Mouse (Mus musculus): Measurements from ENCODE around the gene Cd200r3. TPM values are rescaled to one million over a fixed set of nuclear protein-coding genes. Genes with fewer than 3 reads are reported as not detected.

Cd200r3 gene
- not detected for total RNA-seq (2021)
- long read RNA-seq, experiment 1 = 0 reads
- long read RNA-seq, experiment 2 = 0 reads

DNA sequence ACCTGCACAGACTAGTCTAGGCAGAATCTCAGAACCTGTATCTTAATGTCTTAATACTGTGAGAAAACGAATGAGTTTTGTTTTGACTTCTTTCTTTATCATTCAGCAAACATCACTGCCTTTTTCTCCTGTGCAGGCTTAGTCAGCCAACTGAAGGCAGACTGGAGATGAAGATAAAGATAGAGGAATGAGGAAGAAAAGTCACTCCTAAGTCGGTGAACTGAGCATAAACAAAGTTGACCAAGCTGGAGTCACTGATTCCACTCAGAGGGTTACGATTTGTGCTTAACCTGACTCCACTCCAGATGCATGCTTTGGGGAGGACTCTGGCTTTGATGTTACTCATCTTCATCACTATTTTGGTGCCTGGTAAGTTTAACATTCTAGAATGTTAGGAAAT is at the start of gene Cd200r3:
Gene Cd200r3 (plus strand): TSS at position 211 of the 400 bp plus-strand sequence.
- DNase-seq (ENCODE audit: low spot score in 2 of 2) = no peak

DNA sequence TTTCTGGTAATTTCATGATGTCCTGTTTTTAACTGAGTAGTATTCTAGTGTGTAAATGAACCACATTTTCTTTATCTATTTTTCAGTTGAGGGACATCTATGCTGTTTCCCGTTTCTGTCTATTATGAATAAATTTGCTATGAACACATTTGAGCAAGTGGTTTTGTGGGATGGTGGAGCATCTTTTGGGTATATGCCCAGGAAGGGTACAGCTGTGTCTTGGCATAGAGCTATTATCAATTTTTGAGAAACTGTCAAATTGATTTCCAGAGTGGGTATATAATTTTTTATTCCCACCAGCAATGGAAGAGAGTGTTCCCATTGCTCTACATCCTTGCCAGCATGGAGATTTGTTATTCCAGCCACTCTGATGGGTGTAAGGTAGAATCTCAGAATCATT is 11.5 kb upstream of the Cd200r3 start:
- no peak for DNase-seq (ENCODE audit: low spot score in 2 of 2)

DNA sequence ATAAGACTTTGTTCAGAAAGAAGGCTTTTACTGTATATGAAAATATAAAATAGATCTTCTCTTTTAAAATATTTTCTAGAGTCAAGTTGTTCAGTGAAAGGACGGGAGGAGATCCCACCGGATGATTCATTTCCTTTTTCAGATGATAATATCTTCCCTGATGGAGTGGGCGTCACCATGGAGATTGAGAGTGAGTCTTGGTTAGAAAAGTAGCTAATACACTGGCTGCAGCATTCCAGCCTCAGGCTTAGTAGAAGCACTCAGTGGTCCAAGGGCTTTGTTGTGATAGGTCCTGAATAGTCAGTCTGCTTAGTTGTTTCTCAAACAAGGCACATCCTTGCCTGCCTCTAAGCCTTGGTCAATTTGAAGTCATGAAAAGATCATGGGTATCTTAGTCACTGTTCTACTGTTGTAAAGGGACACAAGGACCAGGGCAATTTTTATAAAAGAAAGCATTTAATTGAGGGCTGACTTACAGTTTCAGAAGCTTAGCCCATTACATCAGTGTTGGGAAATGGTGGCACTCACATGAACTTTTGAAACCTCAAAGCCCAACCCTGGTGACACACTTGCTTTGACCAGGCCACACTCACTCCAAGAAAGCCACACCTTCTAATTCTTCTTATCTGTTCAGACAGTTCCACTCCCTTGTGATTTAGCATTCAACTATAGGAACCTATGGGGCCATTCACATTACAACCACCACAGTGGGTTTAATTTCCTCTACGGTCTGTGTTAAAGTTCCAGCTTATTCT is 8.1 kb downstream of the Cd200r3 start:
- no peak for DNase-seq (ENCODE audit: low spot score in 2 of 2)

DNA sequence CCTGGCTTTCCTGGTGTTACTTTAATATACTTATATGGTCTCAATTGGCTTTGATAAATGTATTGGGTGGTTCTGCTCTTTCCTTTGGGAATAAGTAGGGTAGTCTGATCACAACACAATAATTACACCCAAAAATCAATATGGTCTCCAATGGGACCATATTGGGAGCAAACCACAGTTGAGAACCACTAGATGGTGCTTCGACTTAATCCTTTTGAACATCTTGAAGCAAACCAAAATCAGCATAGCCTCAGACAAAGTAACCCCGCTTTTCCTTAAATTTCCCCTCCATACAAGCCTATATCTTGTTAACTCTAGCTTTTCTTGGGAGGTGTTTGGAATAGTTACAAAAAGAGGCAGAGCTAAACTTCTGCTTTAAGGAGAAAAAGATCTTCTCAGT is 18.8 kb downstream of the Cd200r3 start:
- DNase-seq (ENCODE audit: low spot score in 2 of 2) = no peak

DNA sequence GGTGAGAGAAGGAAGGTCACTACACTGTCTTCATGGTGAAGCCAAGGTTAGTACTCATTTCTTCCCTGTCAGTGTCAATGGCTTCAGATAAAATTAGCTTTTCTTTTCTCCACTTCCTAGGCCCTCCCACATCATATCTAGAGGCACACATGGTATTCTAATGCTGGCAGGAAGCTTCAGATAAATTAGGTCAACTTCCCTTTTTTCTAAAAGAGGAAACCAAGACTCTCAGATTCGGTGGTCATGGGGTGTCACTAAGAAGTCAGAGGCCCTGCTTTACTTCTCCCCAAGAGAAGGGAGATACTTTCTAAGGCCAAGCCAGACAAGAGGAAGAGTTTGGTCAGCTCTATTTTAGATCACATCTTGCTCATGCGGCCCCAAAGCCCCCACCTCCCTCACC is 19.3 kb downstream of the Cd200r3 start:
- no peak for DNase-seq (ENCODE audit: low spot score in 2 of 2)

DNA sequence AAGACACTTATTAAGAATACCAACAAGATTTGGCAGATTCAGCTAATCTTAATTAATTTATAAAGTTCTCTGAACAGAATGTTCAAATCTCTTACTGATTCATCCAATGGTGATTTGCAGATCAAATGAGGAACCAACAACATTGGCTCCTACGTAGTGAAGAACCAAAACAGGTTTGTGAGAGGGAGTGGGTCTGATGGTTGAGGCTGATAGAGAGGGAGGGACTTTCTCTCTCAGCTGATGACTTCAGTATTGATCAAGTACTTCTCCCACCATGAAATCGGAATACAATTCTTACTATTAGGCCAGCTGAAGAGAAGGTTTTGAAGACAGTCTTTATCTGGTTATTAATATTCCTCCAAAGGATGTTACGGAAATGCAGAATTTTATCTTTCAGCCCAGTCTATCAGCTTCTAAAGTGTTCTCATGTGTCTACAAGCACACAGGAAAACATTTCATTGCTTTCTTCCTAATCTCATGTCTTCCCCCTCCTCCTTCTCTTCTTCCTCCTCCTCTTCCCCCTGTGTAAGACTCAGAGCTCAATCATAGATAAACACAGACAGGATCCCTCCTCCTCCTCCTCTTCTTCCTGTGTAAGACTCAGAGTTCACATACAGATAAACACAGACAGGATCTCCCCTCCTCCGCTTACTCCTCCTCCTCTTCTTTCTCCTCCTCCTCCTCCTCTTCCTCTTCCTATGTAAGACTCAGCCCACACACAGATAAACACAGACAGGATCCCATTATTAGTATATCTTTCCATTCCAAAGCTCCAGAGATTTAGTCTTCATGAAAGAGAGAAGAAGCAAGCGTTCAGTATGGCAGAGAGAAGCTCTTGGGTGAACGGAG is 21.3 kb downstream of the Cd200r3 start:
- DNase-seq (ENCODE audit: low spot score in 2 of 2) = no peak

DNA sequence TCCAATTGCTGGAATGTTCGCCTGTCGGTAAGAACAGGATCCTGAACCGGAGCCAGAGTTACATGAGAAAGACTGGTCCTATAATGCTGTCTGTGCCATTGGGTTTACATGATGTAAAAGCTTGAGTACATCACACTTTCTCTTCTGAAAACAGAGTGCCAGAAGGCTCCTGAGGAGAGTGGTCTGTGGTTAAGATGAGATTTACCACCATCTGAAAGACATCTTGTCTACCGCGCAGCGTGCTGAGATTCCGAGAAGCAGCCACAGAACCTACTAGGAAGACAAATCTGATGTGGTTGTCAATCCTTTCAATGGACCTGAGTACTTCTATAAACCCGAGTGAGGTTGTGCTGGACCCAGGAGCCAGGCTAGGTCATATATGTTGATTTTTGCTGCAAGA is 21.9 kb downstream of the Cd200r3 start:
- DNase-seq (ENCODE audit: low spot score in 2 of 2) = no peak

DNA sequence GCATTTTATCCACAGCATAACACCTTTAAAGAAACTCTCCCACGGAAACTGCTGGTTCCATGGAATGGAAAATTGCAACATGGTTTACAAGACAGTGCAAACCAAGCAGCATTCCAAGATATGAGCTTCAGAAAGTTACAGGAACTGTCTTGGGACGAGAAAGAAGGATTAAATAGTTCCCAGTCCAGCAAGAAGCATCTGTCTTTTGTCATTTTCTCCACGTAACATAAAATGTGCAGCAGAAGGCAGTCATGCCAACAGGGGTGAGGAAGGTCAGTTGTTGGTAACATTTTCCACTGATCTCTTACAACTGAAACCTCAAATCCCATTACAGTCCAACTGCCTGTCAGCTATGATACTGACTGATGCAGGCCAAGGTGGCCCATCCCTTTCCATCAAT is 22.4 kb downstream of the Cd200r3 start:
- DNase-seq (ENCODE audit: low spot score in 2 of 2) = no peak

DNA sequence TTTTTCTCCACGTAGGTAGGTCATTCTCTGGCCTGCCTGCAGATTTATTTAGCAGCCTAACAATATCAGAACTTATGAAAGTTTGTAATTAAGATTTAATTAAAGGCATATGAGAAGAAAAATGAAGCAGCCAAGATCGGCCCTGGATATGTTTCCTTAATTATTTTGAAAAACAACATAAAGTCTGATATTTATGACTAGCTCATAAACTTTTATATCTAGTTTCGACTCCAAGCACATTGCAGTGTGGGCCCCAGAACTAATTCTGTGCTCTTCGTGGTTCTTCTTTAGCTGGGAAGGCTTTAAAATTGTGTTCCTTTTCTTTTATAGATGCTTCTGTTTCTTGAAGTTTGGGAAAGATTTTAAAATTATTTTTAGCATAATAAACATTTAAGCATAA is 23.4 kb downstream of the Cd200r3 start:
- no peak for DNase-seq (ENCODE audit: low spot score in 2 of 2)

DNA sequence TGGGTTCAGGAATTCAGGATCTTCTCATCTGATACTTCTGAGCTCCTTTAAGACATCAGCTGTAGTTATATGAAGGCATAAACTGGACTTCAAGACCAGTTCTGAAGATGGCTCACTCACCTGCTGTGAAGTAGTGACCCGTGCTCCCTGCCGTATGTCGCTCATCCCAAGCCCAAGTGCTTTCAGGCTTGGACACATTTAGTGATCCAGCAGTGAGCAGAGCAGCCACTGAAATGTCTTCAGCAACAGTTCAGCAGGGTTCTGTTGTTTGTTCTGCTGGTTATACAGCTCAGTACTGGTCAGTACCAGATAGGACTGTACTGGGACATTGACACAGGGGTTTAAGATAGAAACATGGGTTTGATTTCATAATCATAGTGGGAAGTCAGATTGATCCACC is 24.6 kb downstream of the Cd200r3 start:
- no peak for DNase-seq (ENCODE audit: low spot score in 2 of 2)

DNA sequence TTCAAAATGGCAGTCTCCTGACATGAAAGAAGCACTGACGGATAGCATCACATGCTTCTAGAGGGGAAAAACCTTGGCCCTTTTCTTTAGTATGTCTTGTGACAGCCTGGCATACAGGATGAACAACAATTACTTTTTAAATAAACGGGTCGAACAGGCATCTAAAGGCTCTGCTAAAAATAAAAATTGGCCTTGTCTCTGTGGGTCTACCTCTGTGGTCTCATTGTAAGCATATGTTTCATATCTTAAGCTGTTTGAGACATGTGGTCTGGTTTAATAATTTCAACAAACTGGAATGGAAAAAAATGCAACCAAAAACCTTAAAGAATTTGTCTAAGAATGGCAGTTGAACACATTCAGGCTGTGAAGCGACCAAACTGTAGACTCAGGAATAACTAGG is 27.4 kb downstream of the Cd200r3 start:
- no peak for DNase-seq (ENCODE audit: low spot score in 2 of 2)

DNA sequence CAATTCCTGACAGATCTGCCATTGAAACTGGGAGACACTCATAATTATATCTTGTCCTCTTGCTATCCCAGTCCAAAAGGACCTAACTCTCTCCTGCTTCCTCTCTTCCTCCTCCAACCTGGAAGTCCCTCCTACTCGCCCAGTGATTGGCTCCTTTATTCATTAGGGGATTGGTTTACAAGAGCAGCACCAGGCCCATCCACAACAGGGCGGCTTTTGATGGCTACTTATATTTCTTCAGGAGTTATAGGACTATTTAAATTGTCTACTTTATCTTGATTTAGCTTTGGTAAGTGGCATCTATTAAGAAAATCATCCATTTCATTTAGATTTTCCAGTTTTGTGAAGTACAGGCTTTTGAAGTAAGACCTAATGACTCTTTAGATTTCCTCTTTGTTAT is 30.6 kb downstream of the Cd200r3 start:
- DNase-seq (ENCODE audit: low spot score in 2 of 2) = no peak

DNA sequence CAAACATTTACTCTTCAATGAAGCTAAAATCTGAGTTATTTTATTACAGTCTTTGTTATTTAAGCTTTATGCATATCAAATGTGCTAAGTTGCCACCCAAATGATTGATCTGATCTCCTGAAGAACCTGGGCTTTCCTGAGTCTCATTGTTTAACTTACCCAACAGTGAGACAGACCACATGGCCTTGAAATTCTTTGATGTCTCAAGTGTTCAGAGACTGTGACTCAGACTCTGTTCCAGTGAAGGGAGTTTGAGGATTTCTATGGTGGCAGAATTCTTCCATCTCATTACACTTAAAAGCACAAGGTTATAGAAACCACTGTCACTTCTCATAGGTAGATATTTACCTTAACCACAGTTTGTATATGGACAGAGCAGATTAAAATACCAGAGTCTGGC is 32.6 kb downstream of the Cd200r3 start:
- no peak for DNase-seq (ENCODE audit: low spot score in 2 of 2)

DNA sequence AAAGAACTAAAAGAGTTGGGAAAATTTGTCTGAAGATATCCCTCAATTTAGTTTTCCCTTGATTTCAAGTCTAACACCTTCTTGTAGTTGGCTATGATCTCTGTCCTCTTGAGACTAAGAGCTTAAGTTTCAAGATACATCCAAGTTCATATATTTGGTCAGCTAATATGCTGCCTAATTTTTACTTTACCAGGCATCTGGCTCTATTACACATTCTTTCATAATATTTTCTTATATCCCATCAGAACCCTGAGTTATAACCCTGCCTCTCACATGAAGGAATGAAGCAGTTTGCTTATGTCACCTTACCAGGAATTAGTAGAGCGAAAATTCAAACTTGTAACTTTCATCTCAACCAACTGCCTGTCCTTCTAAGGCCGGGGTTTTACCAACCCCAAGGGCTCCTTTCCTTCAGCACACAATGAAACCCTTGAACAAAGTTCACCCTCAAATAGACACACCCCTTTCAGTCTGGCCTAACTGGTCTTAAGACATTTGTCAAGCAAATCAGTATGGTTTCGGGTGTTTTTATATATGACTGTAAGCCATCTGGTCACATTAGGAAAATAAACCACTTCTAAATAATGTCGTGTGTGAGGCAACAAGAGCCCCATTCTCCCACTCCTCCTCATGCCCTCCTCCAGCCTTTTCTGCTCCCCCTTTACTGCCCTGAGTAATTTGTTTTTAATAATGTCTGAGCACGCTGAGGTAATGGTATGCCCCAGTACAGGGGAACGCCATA is 33.6 kb downstream of the Cd200r3 start:
- DNase-seq (ENCODE audit: low spot score in 2 of 2) = no peak

DNA sequence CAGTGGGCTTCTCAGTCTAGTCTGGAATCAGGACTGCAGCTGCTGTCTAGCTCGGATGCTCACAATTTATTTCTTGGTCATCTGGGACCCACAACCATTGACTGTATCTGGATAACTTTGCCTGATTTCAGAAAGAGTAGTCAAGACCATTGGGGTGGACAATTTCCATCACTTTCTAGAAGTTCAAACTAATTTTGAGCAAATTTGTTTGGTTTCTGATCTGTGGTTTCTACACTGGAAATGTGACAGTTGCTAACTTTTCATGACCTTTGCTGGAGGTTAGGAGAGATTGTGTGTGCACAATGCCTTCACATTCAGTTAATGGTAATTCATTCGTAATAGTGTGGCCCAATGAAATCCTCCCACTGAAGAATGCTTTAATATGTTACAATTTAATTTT is 34.7 kb downstream of the Cd200r3 start:
- no peak for DNase-seq (ENCODE audit: low spot score in 2 of 2)

DNA sequence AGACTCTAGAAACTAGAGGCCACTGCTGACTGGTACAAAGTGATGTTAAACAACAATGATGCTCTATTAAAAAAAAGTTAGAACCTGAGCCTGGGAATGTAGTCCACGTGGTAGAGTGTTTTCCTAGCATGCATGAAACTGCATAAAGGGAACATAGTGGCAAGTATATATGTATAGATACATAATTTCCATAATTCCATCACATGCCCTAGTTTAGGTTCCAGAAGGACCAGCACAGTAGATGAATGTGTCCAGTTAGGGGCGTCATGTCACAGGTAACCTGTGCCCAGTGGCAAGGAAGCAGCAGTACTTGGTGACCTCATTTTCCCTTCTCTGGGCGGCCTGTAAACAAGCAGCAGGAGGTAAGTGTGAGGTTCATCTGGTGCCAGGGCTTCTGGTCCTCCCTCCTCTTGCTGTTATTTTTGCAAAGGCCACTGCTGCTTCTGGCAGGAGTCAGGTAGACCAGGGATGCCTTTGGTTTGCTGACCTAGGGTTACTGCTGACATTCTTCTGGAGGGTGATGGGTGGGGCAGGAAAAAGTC is 35.9 kb downstream of the Cd200r3 start:
- no peak for DNase-seq (ENCODE audit: low spot score in 2 of 2)

DNA sequence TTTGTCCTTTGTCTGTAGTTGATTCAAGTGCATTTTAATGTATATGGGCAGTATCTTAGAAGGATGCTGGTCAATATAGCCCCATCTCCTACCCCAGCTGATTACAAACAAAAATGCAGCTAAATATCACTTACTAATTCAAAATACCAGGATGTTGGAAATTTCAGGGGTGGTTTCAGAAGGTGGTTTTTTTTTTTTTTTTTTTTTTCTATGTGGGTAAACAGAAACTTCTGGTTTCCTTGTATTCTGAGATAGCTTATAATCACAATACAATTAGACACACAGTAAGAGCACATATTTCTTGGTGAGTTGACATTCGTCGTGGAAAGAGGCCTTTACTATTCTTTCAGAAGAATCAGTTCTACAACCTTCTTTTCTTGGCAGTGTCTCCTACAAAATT is 39.5 kb downstream of the Cd200r3 start:
- DNase-seq (ENCODE audit: low spot score in 2 of 2) = no peak

DNA sequence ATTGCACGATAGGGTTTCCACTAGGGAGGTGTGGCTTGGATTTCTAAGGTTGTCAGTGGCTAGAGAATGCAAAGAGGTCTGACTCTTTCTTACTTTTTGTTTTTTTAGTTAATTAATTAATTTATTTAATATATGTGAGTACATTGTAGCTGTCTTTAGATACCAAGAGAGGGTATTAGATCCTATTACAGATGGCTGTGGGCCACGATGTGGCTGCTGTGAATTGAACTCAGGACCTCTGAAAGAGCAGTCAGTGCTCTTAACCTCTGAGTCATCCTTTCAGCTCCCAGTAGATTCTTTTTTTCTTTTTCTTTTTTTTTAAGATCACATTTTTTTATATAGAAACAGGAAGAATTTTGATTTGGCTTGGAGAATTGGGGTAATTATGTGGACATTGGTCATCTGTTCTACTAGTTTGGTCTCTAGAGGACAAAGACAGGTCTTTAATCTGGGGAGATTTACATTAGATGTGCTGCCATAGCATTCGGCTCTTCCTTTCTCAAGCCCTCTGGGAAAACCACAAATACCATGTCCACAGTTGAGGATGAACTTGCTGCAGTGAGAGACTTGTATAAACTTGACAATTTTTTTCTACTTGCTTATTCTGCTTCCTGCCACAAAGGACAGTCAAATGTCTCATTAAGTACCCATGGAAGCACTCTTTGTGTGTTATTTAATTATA is 40.0 kb downstream of the Cd200r3 start:
- DNase-seq (ENCODE audit: low spot score in 2 of 2) = no peak

DNA sequence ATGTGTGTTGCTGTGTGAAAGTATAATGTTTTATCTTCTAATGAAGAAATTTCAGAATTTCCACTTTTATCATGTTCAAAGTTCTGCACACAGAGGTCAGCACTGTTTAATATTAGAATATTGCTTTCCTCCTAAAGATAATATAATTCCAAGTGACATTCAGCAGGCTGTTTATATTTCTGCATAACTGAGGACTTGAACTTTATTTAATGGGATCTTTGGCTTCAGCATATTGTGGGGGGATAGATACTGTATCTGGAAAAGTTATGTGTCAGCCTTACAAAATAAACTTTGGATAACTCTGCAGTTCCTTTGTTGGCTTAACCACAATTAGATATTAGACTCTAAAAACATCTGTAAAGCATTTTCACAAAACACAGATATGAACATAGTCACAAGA is 40.6 kb downstream of the Cd200r3 start:
- no peak for DNase-seq (ENCODE audit: low spot score in 2 of 2)

DNA sequence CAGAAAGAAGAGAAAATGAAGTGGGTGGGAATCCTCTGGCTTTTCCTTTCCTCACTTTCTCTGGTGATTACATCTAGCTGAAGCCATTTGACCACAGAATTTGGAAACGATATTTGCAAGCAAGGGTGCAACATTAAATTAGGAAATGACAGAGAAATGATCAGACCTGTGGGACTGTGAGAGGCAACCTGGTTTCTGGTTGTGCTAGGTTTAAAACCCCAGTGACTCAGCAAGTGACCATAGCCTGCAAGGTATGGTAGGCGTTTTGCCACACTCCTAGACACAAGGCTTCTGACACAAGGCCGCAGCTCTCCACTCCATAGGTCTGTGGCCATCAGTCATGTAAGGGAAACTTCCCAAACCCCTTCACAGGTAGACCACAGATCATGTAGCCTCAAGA is 41.4 kb downstream of the Cd200r3 start:
- no peak for DNase-seq (ENCODE audit: low spot score in 2 of 2)

DNA sequence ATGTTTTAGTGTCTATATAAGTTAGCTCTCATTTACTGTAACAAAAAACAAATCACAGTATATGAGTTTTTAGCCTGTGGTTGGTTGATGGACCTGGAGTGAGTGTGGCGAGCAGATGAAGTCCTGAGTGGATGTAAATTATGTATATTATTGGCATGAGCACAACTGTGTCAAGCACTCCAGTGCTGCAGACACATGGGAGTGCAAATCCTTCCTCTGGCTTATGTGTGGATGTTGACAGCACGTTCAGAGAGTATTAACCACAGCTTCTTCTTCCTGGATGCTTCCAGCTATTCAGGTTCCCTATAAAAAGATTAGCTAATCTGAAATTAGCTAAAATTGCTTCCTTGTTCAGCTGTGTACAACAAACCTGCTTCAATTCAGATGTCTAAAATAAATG is 42.6 kb downstream of the Cd200r3 start:
- no peak for DNase-seq (ENCODE audit: low spot score in 2 of 2)
